Mouse (Mus musculus): ENCODE results near the gene Atpaf2. TPM values are rescaled to one million over a fixed set of nuclear protein-coding genes. Genes with fewer than 3 reads are reported as not detected.

The Atpaf2 gene
- polyA plus RNA-seq, 1 experiment from 2014 or later = 48.8 TPM

GRCm38 (mm10) chr11:60359936-60360335 is 58.3 kb downstream of the Atpaf2 start:
- no peak for ATAC-seq (ENCODE audit: insufficient number of reproducible peaks, insufficient read depth, low FRiP score, low TSS enrichment)
- H3K4me3 ChIP-seq = no peak overlapping the region
- H3K9ac ChIP-seq = no peak overlapping the region
- H3K27ac ChIP-seq = no peak overlapping the region
- 88% methylated on average over 1 of the region's 1 CpGs for WGBS
- H3K4me2 ChIP-seq (replicated peaks) = no peak overlapping the region
- no peaks in the 10 kb centered on the region; the same call in 1 of the 2 replicates for H3K4me1 ChIP-seq
- H3K27me3 ChIP-seq = no peaks in the 10 kb centered on the region
- no peaks in the 10 kb centered on the region for H3K9me3 ChIP-seq
- H3K36me3 ChIP-seq = no peaks in the 10 kb centered on the region

GRCm38 (mm10) chr11:60359138-60359537 is 59.1 kb downstream of the Atpaf2 start:
- no peaks in the 10 kb centered on the region for H3K27me3 ChIP-seq
- H3K9ac ChIP-seq = no peak overlapping the region
- H3K4me1 ChIP-seq = no peaks in the 10 kb centered on the region; the same call in 1 of the 2 replicates
- no peak overlapping the region for H3K27ac ChIP-seq
- no peak overlapping the region for H3K4me2 ChIP-seq (replicated peaks)
- H3K36me3 ChIP-seq = no peaks in the 10 kb centered on the region
- ATAC-seq (ENCODE audit: insufficient number of reproducible peaks, insufficient read depth, low FRiP score, low TSS enrichment) = no peak
- 76% methylated on average over 5 of the region's 5 CpGs for WGBS
- H3K9me3 ChIP-seq = no peaks in the 10 kb centered on the region
- H3K4me3 ChIP-seq = no peak overlapping the region

GRCm38 (mm10) chr11:60358548-60358947 is 59.7 kb downstream of the Atpaf2 start:
- Histone ChIP-seq H3K36me3 (no peaks in the 10 kb centered on the region), H3K9me3 (no peaks in the 10 kb centered on the region), H3K4me2 (replicated peaks) (no peak overlapping the region), H3K9ac (no peak overlapping the region), H3K4me3 (no peak overlapping the region), H3K4me1 (no peaks in the 10 kb centered on the region; the same call in 1 of the 2 replicates), H3K27me3 (no peaks in the 10 kb centered on the region), H3K27ac (no peak overlapping the region)
- WGBS = 78% methylated on average over 7 of the region's 7 CpGs
- ATAC-seq (ENCODE audit: insufficient number of reproducible peaks, insufficient read depth, low FRiP score, low TSS enrichment) = no peak

GRCm38 (mm10) chr11:60357116-60357515 is 61.1 kb downstream of the Atpaf2 start:
- H3K4me2 ChIP-seq (replicated peaks) = no peak overlapping the region

DNA sequence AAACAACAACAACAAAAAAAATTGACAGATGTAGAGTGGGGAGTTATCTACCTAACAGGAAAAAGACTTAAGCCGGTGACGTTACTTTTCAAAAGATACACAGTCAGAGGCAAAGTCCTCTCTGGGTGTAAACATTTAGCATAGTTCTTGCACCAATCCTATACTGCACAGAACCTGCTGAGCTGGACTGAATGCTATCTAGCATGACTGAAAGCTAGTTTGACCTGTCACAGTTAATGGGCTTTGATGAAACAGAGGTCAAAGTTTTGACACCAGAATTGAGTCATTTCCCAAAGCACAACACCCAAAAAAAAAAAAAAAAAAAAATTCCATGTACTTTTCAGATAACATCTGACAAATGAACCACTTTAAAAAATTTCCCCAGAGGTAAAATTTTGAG is 62.3 kb downstream of the Atpaf2 start:
- ATAC-seq (ENCODE audit: insufficient number of reproducible peaks, insufficient read depth, low FRiP score, low TSS enrichment) = no peak
- 88% methylated on average over 2 of the region's 2 CpGs for WGBS
- Histone ChIP-seq H3K36me3 (no peaks in the 10 kb centered on the region), H3K9me3 (no peaks in the 10 kb centered on the region), H3K4me3 (no peak overlapping the region), H3K27me3 (no peaks in the 10 kb centered on the region), H3K4me2 (replicated peaks) (no peak overlapping the region), H3K27ac (no peak overlapping the region), H3K9ac (no peak overlapping the region), H3K4me1 (peaks cover 10% of the 10 kb centered on the region)

More at GRCm38 (mm10) chr11:60357116-60357515, 61.1 kb downstream of the Atpaf2 start:
- Histone ChIP-seq H3K27me3 (no peaks in the 10 kb centered on the region), H3K4me3 (no peak overlapping the region), H3K9me3 (no peaks in the 10 kb centered on the region), H3K36me3 (no peaks in the 10 kb centered on the region), H3K27ac (no peak overlapping the region), H3K4me1 (peaks cover 2% of the 10 kb centered on the region), H3K9ac (no peak overlapping the region)
- 46% methylated on average over 1 of the region's 1 CpGs for WGBS
- no peak for ATAC-seq (ENCODE audit: insufficient number of reproducible peaks, insufficient read depth, low FRiP score, low TSS enrichment)

- Histone ChIP-seq H3K4me3 (peak within 1 kb of the TSS; percentile 69), H3K9ac (peak within 1 kb of the TSS; percentile 69), H3K4me2 (replicated peaks) (peak within 1 kb of the TSS; percentile 81), H3K27ac (0 out of 2 replicates have a peak within 1 kb of the TSS, but pooled peaks have one; percentile 32), H3K36me3 (no peaks in the 10 kb centered on the region), H3K9me3 (no peaks in the 10 kb centered on the region), H3K4me1 (peaks cover 10% of the 10 kb centered on the region), H3K27me3 (no peaks in the 10 kb centered on the region)
- WGBS = under 1% methylated on average over 57 of the region's 57 CpGs
- peak; percentile 100 for ATAC-seq (ENCODE audit: insufficient number of reproducible peaks, insufficient read depth, low FRiP score, low TSS enrichment)
Measured at GRCm38 (mm10) chr11:60352559-60353411, 65.5 kb downstream of the Atpaf2 start, which contains the start of the genes Tom1l2 and Drc3. Tom1l2 (minus strand) TSS chr11:60352905. Drc3 (plus strand) TSS chr11:60353329.

- Histone ChIP-seq H3K9ac (peak overlapping the region; percentile 69), H3K36me3 (no peaks in the 10 kb centered on the region), H3K4me3 (peak overlapping the region; percentile 69), H3K27me3 (no peaks in the 10 kb centered on the region), H3K4me2 (replicated peaks) (peak overlapping the region; percentile 81), H3K9me3 (no peaks in the 10 kb centered on the region), H3K27ac (0 out of 2 replicates have a peak overlapping the region, but pooled peaks have one; percentile 32), H3K4me1 (peaks cover 10% of the 10 kb centered on the region)
- no peak for ATAC-seq (ENCODE audit: insufficient number of reproducible peaks, insufficient read depth, low FRiP score, low TSS enrichment)
- WGBS = 24% methylated on average over 11 of the region's 11 CpGs
Measured at GRCm38 (mm10) chr11:60351925-60352371, 66.3 kb downstream of the Atpaf2 start.

DNA sequence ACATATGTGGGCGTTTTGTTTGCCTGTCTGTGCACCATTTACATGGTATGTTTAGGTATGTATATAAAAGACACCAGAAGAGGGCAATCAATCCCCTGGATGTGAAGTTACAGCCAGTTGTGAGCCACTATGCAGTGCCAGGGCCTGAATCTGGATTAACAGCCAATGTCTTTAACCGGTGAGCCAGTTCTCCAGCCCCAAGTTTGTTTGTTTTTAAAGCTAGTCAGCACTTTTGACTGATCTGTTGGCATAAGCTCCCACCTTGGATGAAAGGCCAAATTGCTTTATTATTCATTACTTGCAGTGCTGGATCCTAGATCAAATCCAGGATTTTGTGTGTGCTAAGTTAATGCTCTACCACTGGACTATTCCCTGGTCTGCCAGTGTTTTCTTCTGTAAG is 66.9 kb downstream of the Atpaf2 start:
- no peak for ATAC-seq (ENCODE audit: insufficient number of reproducible peaks, insufficient read depth, low FRiP score, low TSS enrichment)
- no peak overlapping the region for H3K9ac ChIP-seq
- 59% methylated on average over 2 of the region's 2 CpGs for WGBS
- H3K27ac ChIP-seq = no peak overlapping the region
- H3K9me3 ChIP-seq = no peaks in the 10 kb centered on the region
- peaks cover 10% of the 10 kb centered on the region for H3K4me1 ChIP-seq
- peak overlapping the region; percentile 69 for H3K4me3 ChIP-seq
- no peaks in the 10 kb centered on the region for H3K27me3 ChIP-seq
- H3K36me3 ChIP-seq = no peaks in the 10 kb centered on the region
- H3K4me2 ChIP-seq (replicated peaks) = peak overlapping the region; percentile 81

Other genes starting within 250 kb of the Atpaf2 start
- gene Srebf1, start 195.9 kb downstream of the Atpaf2 start, polyA plus RNA-seq (2016; fragmentation: Nextera tagmentation; extraction: Ambion mirVana) = 54.8 and 56.6 TPM in 2 replicates
- 28.4 and 28.7 TPM in 2 replicates for gene Tom1l2, start 65.6 kb downstream of the Atpaf2 start, polyA plus RNA-seq (2016; fragmentation: Nextera tagmentation; extraction: Ambion mirVana)
- 2.0 and 2.3 TPM in 2 replicates for gene Drc3, start 65.1 kb downstream of the Atpaf2 start, polyA plus RNA-seq (2016; fragmentation: Nextera tagmentation; extraction: Ambion mirVana)
- gene Gid4, start 1.3 kb downstream of the Atpaf2 start, polyA plus RNA-seq (2016; fragmentation: Nextera tagmentation; extraction: Ambion mirVana) = 28.0 and 28.9 TPM in 2 replicates
- 118 and 122 TPM in 2 replicates for gene Drg2, start 36.1 kb upstream of the Atpaf2 start, polyA plus RNA-seq (2016; fragmentation: Nextera tagmentation; extraction: Ambion mirVana)
- 0.52 and 0.63 TPM in 2 replicates for gene Myo15, start 50.9 kb upstream of the Atpaf2 start, polyA plus RNA-seq (2016; fragmentation: Nextera tagmentation; extraction: Ambion mirVana)
- 36.1 and 37.8 TPM in 2 replicates for gene Alkbh5, start 117.9 kb upstream of the Atpaf2 start, polyA plus RNA-seq (2016; fragmentation: Nextera tagmentation; extraction: Ambion mirVana)